Mouse (Mus musculus) layer of hippocampus, adult 8-10 months (tissue): ENCODE results near the gene Tnnc2. TPM values are rescaled to one million over a fixed set of nuclear protein-coding genes. Genes with fewer than 3 reads are reported as not detected.

Experiments used
- DNase-seq, 2 experiments: peaks; one replicate each; pipeline ENCODE4 v3.0.0; 2022; ENCODE audit warnings: low spot score in 2 of 2
- total RNA-seq, 4 experiments: library from RNA; stranded (reverse); gene quantifications; 2 replicates each; pipeline ENCODE4 v1.2.4; 2022

Tnnc2 gene
- total RNA-seq, 4 experiments from 2014 or later: 1.4 TPM; not detected in 3

DNA sequence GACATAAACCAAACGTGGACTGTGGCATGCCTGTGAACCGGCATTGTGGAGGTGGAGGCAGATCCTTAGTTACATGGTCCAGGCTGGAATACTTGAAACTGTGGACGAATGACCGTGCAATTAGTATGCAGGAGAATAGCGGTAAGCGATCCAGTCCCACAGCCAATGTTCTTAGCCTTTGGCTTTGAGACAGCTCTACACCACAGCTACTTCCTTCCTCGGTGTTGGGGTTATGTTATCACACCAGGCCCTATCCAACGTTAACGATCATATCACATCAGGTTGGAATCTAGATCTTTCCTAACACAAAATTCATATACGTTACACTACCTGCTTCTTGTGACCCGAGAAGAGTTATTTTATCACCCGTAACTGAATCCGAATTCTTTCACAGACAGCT lies 34.8 kb downstream of the Tnnc2 start:
- no peak for DNase-seq

DNA sequence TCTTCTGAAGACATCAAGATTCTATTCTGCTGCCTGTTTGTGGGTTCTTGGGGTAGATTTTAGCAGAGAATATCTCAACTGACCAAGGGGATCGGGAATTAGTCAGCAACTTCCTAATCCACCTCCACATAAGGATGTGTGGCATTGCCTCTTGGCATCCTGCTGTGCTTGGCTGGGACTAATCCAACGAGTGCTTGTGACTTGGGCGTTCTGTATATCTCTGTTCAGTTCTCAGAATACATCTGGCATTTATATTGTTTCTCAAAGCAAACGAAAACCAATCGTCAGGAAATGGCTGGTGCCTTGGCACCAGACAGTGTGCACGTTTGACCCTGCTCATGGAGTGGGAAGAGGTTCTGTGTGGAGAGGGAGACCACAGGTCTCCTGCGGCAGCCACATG lies 39.9 kb downstream of the Tnnc2 start:
- DNase-seq: no peak

DNA sequence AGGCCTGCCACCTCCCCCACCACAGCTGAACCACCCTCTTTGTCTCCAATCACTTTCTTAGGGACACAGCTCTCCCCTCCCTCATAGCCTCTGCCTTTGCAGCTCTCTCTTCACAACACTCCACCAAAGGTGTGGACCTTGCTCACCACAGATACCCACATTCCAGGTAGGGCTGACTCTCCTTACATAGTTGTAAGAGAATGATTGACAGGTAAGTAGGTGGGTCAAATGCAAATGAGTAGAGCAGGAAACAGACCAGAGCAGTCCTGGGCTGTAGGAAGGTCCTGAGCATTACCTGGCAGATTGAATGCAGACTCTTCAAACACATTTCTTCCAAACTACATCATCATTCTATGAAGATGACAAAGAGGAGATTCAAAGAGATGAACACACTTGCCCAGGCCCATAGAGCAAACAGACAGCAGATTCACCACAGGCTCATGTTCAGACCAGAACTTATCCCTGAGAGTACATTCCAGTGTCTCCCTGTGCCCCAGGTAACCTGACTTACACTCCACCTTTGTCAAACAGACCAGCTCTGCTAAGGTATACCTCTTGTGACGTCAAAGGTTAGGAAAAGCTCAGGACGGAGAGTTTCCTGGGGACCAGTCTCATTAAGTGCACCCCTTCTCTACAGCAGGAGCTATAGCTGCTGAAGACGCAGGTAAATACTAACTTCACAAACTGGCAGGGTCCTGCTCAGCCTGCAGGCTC lies 42.2 kb downstream of the Tnnc2 start:
- no peak for DNase-seq

DNA sequence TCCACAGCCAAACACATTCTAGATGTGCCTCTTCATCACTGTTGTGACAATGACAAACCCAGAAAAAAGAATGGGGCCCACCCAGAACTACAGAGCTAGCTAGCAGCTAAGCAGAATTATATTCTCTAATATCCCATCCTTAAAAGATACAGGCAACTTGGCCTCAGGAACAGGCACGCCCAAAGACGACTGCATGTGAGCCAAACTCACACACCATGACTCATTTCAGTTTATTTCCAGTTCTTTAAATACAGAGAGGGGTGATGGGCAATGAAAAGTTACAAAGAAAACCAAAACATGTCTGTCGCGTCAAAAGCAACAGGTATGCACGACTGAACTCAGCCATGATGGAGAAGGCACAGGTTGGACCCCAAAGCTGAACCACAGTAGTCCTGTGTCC lies 44.3 kb downstream of the Tnnc2 start:
- DNase-seq: no peak

DNA sequence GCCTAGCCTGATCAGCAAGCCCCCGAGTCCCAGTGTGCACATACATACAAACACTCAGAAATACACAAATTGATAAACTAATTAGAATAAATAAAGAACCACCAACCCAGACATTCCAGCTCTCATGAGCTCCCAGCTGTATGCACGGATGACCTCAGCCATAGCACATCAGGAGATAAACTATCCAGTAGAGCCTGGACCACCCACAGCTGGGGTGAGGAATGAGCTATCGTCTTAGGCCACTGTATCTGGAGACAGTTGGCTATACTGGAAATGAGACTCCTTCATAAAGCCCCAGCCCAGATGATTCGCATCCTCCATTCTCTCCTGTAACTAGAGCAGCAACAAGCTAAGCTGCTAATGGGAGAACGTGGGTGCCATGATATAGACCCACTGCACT lies 44.9 kb downstream of the Tnnc2 start:
- no peak for DNase-seq

DNA sequence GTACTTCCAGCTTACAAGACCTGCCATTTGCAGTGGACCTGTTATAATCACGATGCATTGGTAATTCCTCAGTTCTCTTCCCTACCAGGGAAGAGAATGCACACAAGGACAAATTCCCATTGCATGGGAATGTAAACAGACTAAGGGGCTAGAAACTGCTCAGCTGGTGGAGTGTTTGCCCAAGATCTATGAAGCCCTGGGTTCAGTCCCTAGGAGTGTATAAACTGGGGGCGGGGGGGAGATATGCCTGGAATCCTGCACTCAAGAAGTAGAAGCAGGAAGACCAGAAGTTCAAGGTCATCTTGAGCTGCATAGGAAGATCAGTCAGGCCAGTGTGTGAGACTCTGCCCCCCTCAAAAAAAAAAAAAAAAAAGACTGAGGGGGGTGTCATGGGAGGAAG lies 46.5 kb downstream of the Tnnc2 start:
- DNase-seq: no peak

DNA sequence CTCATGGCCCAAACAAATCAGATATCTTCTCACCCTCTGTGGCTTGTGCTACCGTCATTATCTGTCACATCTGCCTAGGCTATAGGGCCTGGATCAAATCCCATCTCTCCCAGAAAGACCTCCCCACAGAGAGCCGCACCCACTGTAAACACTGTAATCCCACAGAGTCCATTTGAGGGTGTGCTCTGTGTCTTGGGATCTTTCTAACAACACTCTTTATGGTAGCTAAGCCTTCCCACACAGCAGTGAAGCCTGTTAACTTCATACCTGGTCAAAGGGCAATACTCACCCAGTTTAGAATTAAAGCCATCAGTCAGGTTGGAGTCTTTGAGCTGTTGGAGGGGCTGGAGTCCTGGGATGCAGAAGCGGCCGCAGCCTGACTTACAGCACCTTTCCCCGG lies 48.0 kb downstream of the Tnnc2 start:
- DNase-seq: no peak

Other genes with a start within 250 kb of the Tnnc2 start
- gene Wfdc2, start 217.6 kb downstream of the Tnnc2 start, total RNA-seq: 1 to 10 TPM in 1 of 4 experiments, under 1 TPM in 3; 0.55 to 1.1 (median 0.84) TPM
- gene Spint3, start 206.5 kb downstream of the Tnnc2 start, total RNA-seq: not detected
- gene Wfdc6a, start 194.5 kb downstream of the Tnnc2 start, total RNA-seq: not detected
- not detected for gene Eppin, start 186.4 kb downstream of the Tnnc2 start, total RNA-seq
- gene Wfdc6b, start 166.4 kb downstream of the Tnnc2 start, total RNA-seq: not detected
- gene Wfdc8, start 166.3 kb downstream of the Tnnc2 start, total RNA-seq: not detected
- not detected for gene Wfdc16, start 141.2 kb downstream of the Tnnc2 start, total RNA-seq
- not detected for gene Wfdc10, start 123.9 kb downstream of the Tnnc2 start, total RNA-seq
- gene Wfdc9, start 123.4 kb downstream of the Tnnc2 start, total RNA-seq: not detected
- not detected for gene Wfdc11, start 105.9 kb downstream of the Tnnc2 start, total RNA-seq
- gene Wfdc13, start 94.9 kb downstream of the Tnnc2 start, total RNA-seq: not detected
- gene Spint4, start 81.5 kb downstream of the Tnnc2 start, total RNA-seq: not detected
- gene Spint5, start 64.7 kb downstream of the Tnnc2 start, total RNA-seq: not detected
- gene Wfdc3, start 34.0 kb downstream of the Tnnc2 start, total RNA-seq: 1 to 10 TPM in 3 of 4 experiments, under 1 TPM in 1; 0.99 to 2.4 (median 1.8) TPM
- 10 to 100 TPM; 32.6 to 36.7 (median 35.3) TPM for gene Dnttip1, start 34.0 kb downstream of the Tnnc2 start, total RNA-seq
- gene Ube2c, start 10.1 kb downstream of the Tnnc2 start, total RNA-seq: under 1 TPM in 3 of 4 experiments, not detected in 1; 0.33 to 0.81 (median 0.48) TPM
- 10 to 100 TPM; 33.0 to 44.9 (median 39.9) TPM for gene Snx21, start 5.9 kb upstream of the Tnnc2 start, total RNA-seq
- 10 to 100 TPM; 25.1 to 34.0 (median 27.7) TPM for gene Acot8, start 24.9 kb upstream of the Tnnc2 start, total RNA-seq
- 10 to 100 TPM in 1 of 4 experiments, 1 to 10 TPM in 3; 8.3 to 10.2 (median 9.5) TPM for gene Zswim3, start 25.1 kb upstream of the Tnnc2 start, total RNA-seq
- gene Zswim1, start 42.7 kb upstream of the Tnnc2 start, total RNA-seq: 10 to 100 TPM; 22.2 to 25.1 (median 22.9) TPM
- 1 to 10 TPM in 1 of 4 experiments, under 1 TPM in 1, not detected in 2; 0.54 to 1.3 TPM for gene Spata25, start 48.6 kb upstream of the Tnnc2 start, total RNA-seq
- gene Ctsa, start 52.9 kb upstream of the Tnnc2 start, total RNA-seq: 100 to 1,000 TPM in 3 of 4 experiments, 10 to 100 TPM in 1; 96.9 to 242 (median 147) TPM
- 1 to 10 TPM; 1.6 to 4.9 (median 3.6) TPM for gene Neurl2, start 53.5 kb upstream of the Tnnc2 start, total RNA-seq
- 100 to 1,000 TPM in 2 of 4 experiments, 10 to 100 TPM in 2; 81.0 to 114 (median 96.0) TPM for gene Pltp, start 77.7 kb upstream of the Tnnc2 start, total RNA-seq
- 10 to 100 TPM; 40.5 to 62.8 (median 49.0) TPM for gene Pcif1, start 99.3 kb upstream of the Tnnc2 start, total RNA-seq
- 10 to 100 TPM; 24.8 to 33.0 (median 29.0) TPM for gene Zfp335, start 131.8 kb upstream of the Tnnc2 start, total RNA-seq
- 1 to 10 TPM; 1.5 to 2.2 (median 2.0) TPM for gene Mmp9, start 160.8 kb upstream of the Tnnc2 start, total RNA-seq
- gene Slc12a5, start 180.8 kb upstream of the Tnnc2 start, total RNA-seq: 100 to 1,000 TPM; 370 to 437 (median 422) TPM